Mouse (Mus musculus) hindbrain, embryonic 12.5 days (tissue): Measurements from ENCODE around the gene Zfp276. TPM values are rescaled to one million over a fixed set of nuclear protein-coding genes. Genes with fewer than 3 reads are reported as not detected.
"Not testable (repeated sequence)": the region's sequence is repeated elsewhere in the genome, so short reads cannot be mapped to it uniquely, and the experiment has no call there.

Experiments
- ATAC-seq: fragments of 200-750 bp; cut with Nextera tagmentation; 2 replicates; pipeline ENCODE4 v1.8.0; 2017; ENCODE audit warnings: moderate TSS enrichment; ENCODE audit not compliant: low FRiP score
- H3K27ac ChIP-seq: fragments of 300-500 bp; sonication (generic); 2 replicates; pipeline ENCODE4 v1.5.1; 2016; ENCODE audit warnings: mild to moderate bottlenecking
- H3K27me3 ChIP-seq: fragments of 300-500 bp; sonication (generic); 2 replicates; pipeline ENCODE4 v1.6.1; 2016; ENCODE audit warnings: mild to moderate bottlenecking
- H3K36me3 ChIP-seq: fragments of 300-500 bp; sonication (generic); 2 replicates; pipeline ENCODE4 v1.6.1; 2016; ENCODE audit warnings: mild to moderate bottlenecking
- H3K4me1 ChIP-seq: fragments of 300-500 bp; sonication (generic); 2 replicates; pipeline ENCODE4 v1.6.1; 2016
- H3K4me2 ChIP-seq: fragments of 300-500 bp; sonication (generic); replicated peaks from 2 replicates; pipeline ENCODE4 v1.6.1; 2016; ENCODE audit warnings: mild to moderate bottlenecking
- H3K4me3 ChIP-seq: fragments of 300-500 bp; sonication (generic); 2 replicates; pipeline ENCODE4 v1.5.1; 2016; ENCODE audit warnings: mild to moderate bottlenecking
- H3K9ac ChIP-seq: fragments of 300-500 bp; sonication (generic); 2 replicates; pipeline ENCODE4 v1.6.1; 2016; ENCODE audit warnings: mild to moderate bottlenecking, moderate library complexity
- H3K9me3 ChIP-seq: fragments of 300-500 bp; sonication (generic); replicated peaks from 2 replicates; pipeline ENCODE4 v1.6.1; 2016; ENCODE audit warnings: mild to moderate bottlenecking
- WGBS: fragments of 180-500 bp; shearing (Covaris S2); methylation state at CpG from one replicate; pipeline ENCODE4 v1.1.7; 2016; 5-methylcytosine and 5-hydroxymethylcytosine counted together
- polyA plus RNA-seq: library from polyadenylated mRNA; unstranded; fragments of >200 nt; fragmentation: Nextera tagmentation; extraction: Ambion mirVana; gene quantifications from 2 replicates; pipeline ENCODE4 v1.2.1, GENCODE M21; 2016

The Zfp276 gene
- polyA plus RNA-seq, 1 experiment from 2014 or later: 35.0 TPM

- Histone ChIP-seq H3K9me3 (no peaks in the 10 kb centered on the region), H3K36me3 (peaks cover 58% of the 10 kb centered on the region), H3K4me2 (peak overlapping the region; percentile 98), H3K4me3 (peak overlapping the region; percentile 75), H3K4me1 (peaks cover 36% of the 10 kb centered on the region), H3K27me3 (no peaks in the 10 kb centered on the region), H3K27ac (peak overlapping the region; percentile 82; the same call in 1 of the 2 replicates), H3K9ac (peak overlapping the region; percentile 92)
- ATAC-seq: no peak
- WGBS: 64% methylated on average over 4 of the region's 4 CpGs
Measured at GRCm38 (mm10) chr8:123252925-123253324, 1.1 kb upstream of the Zfp276 start.

GRCm38 (mm10) chr8:123253451-123254098, 420 bp upstream of the Zfp276 start:
- H3K4me1 ChIP-seq: peaks cover 36% of the 10 kb centered on the region
- H3K36me3 ChIP-seq: peaks cover 58% of the 10 kb centered on the region
- H3K4me3 ChIP-seq: peak overlapping the region; percentile 75
- H3K4me2 ChIP-seq: peak overlapping the region; percentile 98
- H3K9me3 ChIP-seq: no peaks in the 10 kb centered on the region
- H3K9ac ChIP-seq: peak overlapping the region; percentile 92
- peak overlapping the region; percentile 82 for H3K27ac ChIP-seq
- ATAC-seq: peak; percentile 70
- 2% methylated on average over 33 of the region's 40 CpGs for WGBS
- H3K27me3 ChIP-seq: no peaks in the 10 kb centered on the region

DNA sequence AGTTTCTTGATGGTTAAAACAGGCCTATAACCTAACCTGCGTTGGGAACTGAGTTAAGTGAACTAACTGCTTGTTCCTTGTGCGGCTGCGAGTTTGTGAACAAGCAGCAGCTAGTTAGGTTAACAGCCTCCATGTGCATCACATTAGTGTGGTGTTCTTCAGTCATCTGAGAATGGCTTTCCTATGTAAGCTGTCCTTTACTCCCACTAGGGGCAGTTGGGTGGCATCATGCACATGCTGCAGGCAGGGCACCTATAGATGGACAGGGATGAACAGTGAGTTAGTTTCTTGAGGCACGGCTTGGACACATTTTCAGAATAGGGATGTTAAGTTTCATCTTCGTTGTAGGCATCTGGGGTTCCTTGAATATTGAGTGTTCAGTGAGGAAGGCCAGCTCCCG, 1.2 kb downstream of the Zfp276 start:
- Histone ChIP-seq H3K4me3 (peak overlapping the region; percentile 75), H3K9me3 (no peaks in the 10 kb centered on the region), H3K4me1 (peaks cover 36% of the 10 kb centered on the region), H3K27me3 (no peaks in the 10 kb centered on the region), H3K36me3 (peaks cover 58% of the 10 kb centered on the region), H3K9ac (peak overlapping the region; percentile 92), H3K27ac (no peak overlapping the region), H3K4me2 (peak overlapping the region; percentile 98)
- no peak for ATAC-seq
- WGBS: 67% methylated on average over 6 of the region's 6 CpGs

DNA sequence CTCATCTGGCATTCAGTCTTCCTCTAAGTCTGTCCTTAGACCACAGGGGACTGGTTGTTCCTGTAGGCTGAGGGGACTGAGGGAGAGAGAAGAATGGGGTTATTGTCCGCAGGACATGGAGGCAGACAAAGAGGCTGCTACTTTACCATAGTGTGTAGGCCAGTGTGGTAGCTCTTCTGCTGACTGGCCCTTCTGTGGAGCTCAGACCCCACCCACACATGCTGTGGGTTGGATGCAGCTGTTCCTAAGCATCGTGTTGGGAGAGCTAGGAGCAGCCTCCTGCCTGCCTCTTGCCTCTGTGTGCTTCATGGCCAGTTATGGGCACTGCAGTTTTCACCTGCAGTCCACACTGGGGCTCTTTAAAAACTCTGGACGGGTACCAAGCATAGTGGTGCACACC, 3.1 kb downstream of the Zfp276 start:
- Histone ChIP-seq H3K36me3 (peaks cover 56% of the 10 kb centered on the region), H3K9me3 (no peaks in the 10 kb centered on the region), H3K4me2 (peak overlapping the region; percentile 98; the same call in 1 of the 2 replicates), H3K27me3 (no peaks in the 10 kb centered on the region), H3K4me1 (peaks cover 36% of the 10 kb centered on the region), H3K4me3 (0 out of 2 replicates have a peak overlapping the region, but pooled peaks have one; percentile 7), H3K9ac (0 out of 2 replicates have a peak overlapping the region, but pooled peaks have one; percentile 25), H3K27ac (peak overlapping the region; percentile 44; the same call in 1 of the 2 replicates)
- WGBS: 65% methylated on average over 3 of the region's 3 CpGs
- no peak for ATAC-seq

DNA sequence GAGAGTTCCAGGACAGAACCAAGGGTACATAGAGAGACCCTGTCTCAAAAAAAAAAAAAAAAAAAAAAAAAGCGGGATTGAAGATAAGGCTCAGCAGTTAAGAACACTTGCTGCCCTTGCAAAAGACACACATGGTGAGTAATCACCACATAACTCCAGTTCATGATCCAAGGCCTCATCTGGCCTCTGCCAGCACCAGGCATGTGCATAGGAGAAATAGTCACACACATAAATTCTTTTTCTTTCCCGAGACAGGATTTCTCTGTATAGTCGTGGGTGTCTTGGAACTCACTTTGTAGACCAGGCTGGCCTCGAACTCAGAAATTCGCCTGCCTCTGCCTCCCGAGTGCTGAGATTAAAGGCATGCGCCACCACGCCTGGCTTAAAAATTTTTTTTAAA, 3.6 kb downstream of the Zfp276 start:
- not testable (repeated sequence) for H3K9ac ChIP-seq, H3K4me3 ChIP-seq, H3K27me3 ChIP-seq, H3K27ac ChIP-seq, H3K4me2 ChIP-seq, ATAC-seq, H3K9me3 ChIP-seq
- peaks cover 54% of the 10 kb centered on the region for H3K36me3 ChIP-seq
- peaks cover 32% of the 10 kb centered on the region for H3K4me1 ChIP-seq
- WGBS: 92% methylated on average over 7 of the region's 8 CpGs

- Histone ChIP-seq H3K27me3 (no peaks in the 10 kb centered on the region), H3K9me3 (no peaks in the 10 kb centered on the region), H3K4me2 (no peak overlapping the region), H3K36me3 (peaks cover 73% of the 10 kb centered on the region), H3K27ac (peak overlapping the region; percentile 30; the same call in 1 of the 2 replicates), H3K9ac (no peak overlapping the region; the same call in 1 of the 2 replicates), H3K4me1 (no peaks in the 10 kb centered on the region), H3K4me3 (no peak overlapping the region)
- WGBS: 74% methylated on average over 14 of the region's 14 CpGs
- ATAC-seq: 0 out of 2 replicates have a peak, but pooled peaks have one; percentile 52
Measured at GRCm38 (mm10) chr8:123267926-123268656, 14.1 kb downstream of the Zfp276 start.

- no peaks in the 10 kb centered on the region for H3K4me1 ChIP-seq
- no peak overlapping the region; the same call in 1 of the 2 replicates for H3K27ac ChIP-seq
- no peak overlapping the region for H3K4me2 ChIP-seq
- H3K4me3 ChIP-seq: no peak overlapping the region
- no peaks in the 10 kb centered on the region for H3K27me3 ChIP-seq
- H3K9me3 ChIP-seq: no peaks in the 10 kb centered on the region
- H3K36me3 ChIP-seq: peaks cover 44% of the 10 kb centered on the region
- no peak for ATAC-seq
- H3K9ac ChIP-seq: no peak overlapping the region
- WGBS: 91% methylated on average over 10 of the region's 10 CpGs
Measured at GRCm38 (mm10) chr8:123271147-123271546, 17.2 kb downstream of the Zfp276 start.

DNA sequence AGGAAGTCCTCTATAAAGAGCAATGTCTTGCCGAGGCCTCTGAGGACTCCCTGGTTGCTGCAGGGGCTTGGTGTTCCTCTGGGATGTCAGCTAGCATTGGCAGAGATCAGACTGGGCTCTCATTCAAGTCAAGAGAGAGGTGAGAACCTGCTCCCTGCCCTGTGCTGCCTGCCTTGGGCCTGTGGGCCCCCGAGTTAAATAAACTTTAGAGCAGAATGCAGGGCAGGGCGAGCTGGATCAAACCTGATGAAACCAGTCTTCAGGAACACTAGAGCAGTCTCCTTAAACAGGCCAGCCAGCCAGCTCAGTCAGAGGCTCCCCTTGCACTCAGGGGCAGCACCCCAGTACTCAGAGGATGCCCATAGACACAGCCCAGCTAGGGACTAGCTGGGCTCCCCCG, 17.9 kb downstream of the Zfp276 start:
- H3K27me3 ChIP-seq: no peaks in the 10 kb centered on the region
- H3K27ac ChIP-seq: no peak overlapping the region
- H3K9ac ChIP-seq: no peak overlapping the region
- H3K36me3 ChIP-seq: peaks cover 37% of the 10 kb centered on the region
- ATAC-seq: no peak
- WGBS: 77% methylated on average over 4 of the region's 4 CpGs
- no peak overlapping the region for H3K4me3 ChIP-seq
- no peak overlapping the region for H3K4me2 ChIP-seq
- no peaks in the 10 kb centered on the region for H3K4me1 ChIP-seq
- no peaks in the 10 kb centered on the region for H3K9me3 ChIP-seq

GRCm38 (mm10) chr8:123274447-123274846, 20.5 kb downstream of the Zfp276 start:
- no peaks in the 10 kb centered on the region for H3K27me3 ChIP-seq
- H3K36me3 ChIP-seq: peaks cover 14% of the 10 kb centered on the region
- H3K4me2 ChIP-seq: no peak overlapping the region
- 87% methylated on average over 5 of the region's 5 CpGs for WGBS
- H3K27ac ChIP-seq: no peak overlapping the region
- H3K9ac ChIP-seq: no peak overlapping the region
- ATAC-seq: no peak
- no peaks in the 10 kb centered on the region for H3K4me1 ChIP-seq
- H3K9me3 ChIP-seq: no peaks in the 10 kb centered on the region
- no peak overlapping the region for H3K4me3 ChIP-seq

DNA sequence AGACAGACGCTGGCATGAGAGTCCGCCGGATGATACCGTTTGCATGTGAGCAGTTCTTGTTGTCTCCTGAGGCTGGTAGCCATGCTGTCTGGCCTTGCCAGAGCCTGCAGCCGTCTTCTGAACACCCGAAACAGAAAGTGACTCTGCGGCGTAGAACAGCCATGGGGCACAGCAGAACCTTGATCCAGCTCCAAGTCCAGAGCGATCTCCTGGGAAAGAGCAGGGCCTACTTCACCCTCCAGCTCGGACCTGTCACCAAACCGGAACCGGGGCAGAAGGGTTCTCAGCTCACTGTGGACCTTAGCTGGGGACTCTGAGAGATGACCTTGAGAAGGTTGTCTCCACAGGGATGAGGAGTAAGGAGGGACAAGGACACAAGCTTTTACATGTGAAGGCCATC, 21.1 kb downstream of the Zfp276 start:
- Histone ChIP-seq H3K4me1 (no peaks in the 10 kb centered on the region), H3K27ac (no peak overlapping the region), H3K4me2 (no peak overlapping the region), H3K9ac (no peak overlapping the region), H3K27me3 (no peaks in the 10 kb centered on the region), H3K36me3 (peaks cover 8% of the 10 kb centered on the region), H3K9me3 (no peaks in the 10 kb centered on the region), H3K4me3 (no peak overlapping the region)
- ATAC-seq: no peak
- WGBS: 91% methylated on average over 12 of the region's 12 CpGs

- Histone ChIP-seq H3K36me3 (peaks cover 15% of the 10 kb centered on the region), H3K4me2 (no peak overlapping the region), H3K4me3 (no peak overlapping the region), H3K27ac (no peak overlapping the region), H3K4me1 (no peaks in the 10 kb centered on the region), H3K9me3 (no peaks in the 10 kb centered on the region), H3K27me3 (no peaks in the 10 kb centered on the region), H3K9ac (no peak overlapping the region)
- 89% methylated on average over 7 of the region's 7 CpGs for WGBS
- ATAC-seq: no peak
Measured at GRCm38 (mm10) chr8:123278445-123278844, 24.4 kb downstream of the Zfp276 start.

- no peaks in the 10 kb centered on the region for H3K4me1 ChIP-seq
- no peak for ATAC-seq
- 92% methylated on average over 4 of the region's 4 CpGs for WGBS
- no peak overlapping the region for H3K4me3 ChIP-seq
- H3K27ac ChIP-seq: no peak overlapping the region
- peaks cover 15% of the 10 kb centered on the region for H3K36me3 ChIP-seq
- H3K9me3 ChIP-seq: no peaks in the 10 kb centered on the region
- H3K4me2 ChIP-seq: no peak overlapping the region
- no peaks in the 10 kb centered on the region for H3K27me3 ChIP-seq
- H3K9ac ChIP-seq: no peak overlapping the region
Measured at GRCm38 (mm10) chr8:123279828-123280227, 25.8 kb downstream of the Zfp276 start.
